In genomic region chr13:51295872-51296271, GRCm38 (mm10) we compare ENCODE assay signal across 17 mouse cellular contexts.
DNase-seq lines count a peak whose midpoint lies in the region; ATAC-seq and TF ChIP-seq lines count a peak whose summit lies in the region.
"Had no signal": no experiment of that assay in that cellular context is flagged by ENCODE, and none has a peak within 500 bp of the region (broad histone marks: within the 10 kb centered on the region; RNA-seq: fewer than 3 reads in every experiment).

No protein-coding gene starts in this region.

- no peak overlapping the region for H3K4me3 ChIP-seq in heart, postnatal 0 days (ENCODE audit: low read depth, low read length)
- H3K4me3 ChIP-seq in limb, embryonic 10.5 days = no peak overlapping the region
- no peak overlapping the region for H3K4me3 ChIP-seq in left cerebral cortex, adult 2 months
- H3K4me3 ChIP-seq: liver, embryonic 12.5 days had no signal

- H3K9me3 ChIP-seq in heart, postnatal 0 days (replicated peaks; ENCODE audit: control insufficient read depth, low read length) = no peaks in the 10 kb centered on the region
- H3K9me3 ChIP-seq in limb, embryonic 10.5 days (replicated peaks) = no peaks in the 10 kb centered on the region

- no peak overlapping the region for H3K4me2 ChIP-seq in heart, postnatal 0 days (ENCODE audit: low read depth, low read length)
- H3K4me2 ChIP-seq: liver, embryonic 12.5 days had no signal

- ATAC-seq in heart, postnatal 0 days (ENCODE audit: insufficient read depth, low read depth) = 0 out of 2 replicates have a peak, but pooled peaks have one; percentile 22
- ATAC-seq: liver, embryonic 12.5 days; Patski had no signal

- H3K9ac ChIP-seq in heart, postnatal 0 days (replicated peaks; ENCODE audit: low read depth, low read length) = no peak overlapping the region
- H3K9ac ChIP-seq: liver, embryonic 12.5 days had no signal

- no peak for TF ChIP-seq CTCF in heart, postnatal 0 days (IDR thresholded peaks at IDR 0.05; ENCODE audit: low read depth)
- TF ChIP-seq CTCF in left cerebral cortex, adult 2 months (IDR thresholded peaks at IDR 0.05) = no peak

- peaks cover 19% of the 10 kb centered on the region; the same call in 1 of the 2 replicates for H3K4me1 ChIP-seq in heart, postnatal 0 days (ENCODE audit: control insufficient read depth, insufficient read depth)
- H3K4me1 ChIP-seq in limb, embryonic 10.5 days = peaks cover 34% of the 10 kb centered on the region
- H3K4me1 ChIP-seq: liver, embryonic 12.5 days; megakaryocyte, embryonic 14.5 days had no signal

- WGBS in heart, postnatal 0 days = 12% methylated on average over 3 of the region's 3 CpGs
- WGBS in limb, embryonic 10.5 days = 72% methylated on average over 3 of the region's 3 CpGs

- DNase-seq in heart, postnatal 0 days (ENCODE audit: low spot score) = no peak
- no peak for DNase-seq in heart, adult 8-10 months (ENCODE audit: low spot score)
- DNase-seq in 3T3-L1 (ENCODE audit: low read depth, low spot score) (peak; percentile 50), NIH3T3 (ENCODE audit: low read depth) (peak; percentile 68)
- DNase-seq in limb, embryonic 10.5 days (ENCODE audit: low spot score) = no peak
- DNase-seq in left cerebral cortex, adult 2 months (ENCODE audit: extremely low spot score in 1 of 2, low spot score in 2 of 2) = no peak
- DNase-seq in urinary bladder, postnatal 10 days (ENCODE audit: low spot score) = no peak
- DNase-seq: cerebellum, postnatal 14 days; gastrocnemius, postnatal 25 days; heart, postnatal 10 days; kidney, postnatal 10 days; layer of hippocampus, adult 9-11 months; thymus, adult 2 months had no signal

- intact Hi-C loops in left cerebral cortex, adult 2 months (cut with DNase I) = no loop called here

- H3K27me3 ChIP-seq in heart, postnatal 0 days (ENCODE audit: control insufficient read depth, insufficient read depth, low read length) = no peaks in the 10 kb centered on the region
- H3K27me3 ChIP-seq in limb, embryonic 10.5 days (ENCODE audit: low read depth, poor library complexity, severe bottlenecking) = no peaks in the 10 kb centered on the region
- H3K27me3 ChIP-seq: CH12.LX; liver, embryonic 12.5 days; megakaryocyte, embryonic 14.5 days; Patski had no signal

- no peak for TF ChIP-seq EP300 in heart, postnatal 0 days (IDR thresholded peaks at IDR 0.05; ENCODE audit: low read depth)

- no peak overlapping the region for H3K27ac ChIP-seq in heart, postnatal 0 days (ENCODE audit: low read depth)
- H3K27ac ChIP-seq in limb, embryonic 10.5 days = peak overlapping the region; percentile 75; the same call in 1 of the 2 replicates
- H3K27ac ChIP-seq in left cerebral cortex, adult 2 months = no peak overlapping the region
- H3K27ac ChIP-seq: liver, embryonic 12.5 days had no signal

- H3K36me3 ChIP-seq in heart, postnatal 0 days (replicated peaks; ENCODE audit: control insufficient read depth, insufficient read depth, low read length) = no peaks in the 10 kb centered on the region
- no peaks in the 10 kb centered on the region for H3K36me3 ChIP-seq in limb, embryonic 10.5 days
- H3K36me3 ChIP-seq: liver, embryonic 12.5 days had no signal

Comparison
In these comparisons a context has a peak if more than half of its experiments do, and no peak if none do; other contexts are left out.
1. DNase-seq: peak in 3T3-L1 (single experiment) and NIH3T3 (single experiment); none in heart, postnatal 0 days (single experiment), heart, adult 8-10 months (single experiment), limb, embryonic 10.5 days (single experiment), left cerebral cortex, adult 2 months (0 of 2) and urinary bladder, postnatal 10 days (single experiment).